Mouse (Mus musculus) hindbrain, embryonic 11.5 days (tissue): ENCODE data around the gene Oaz1. TPM values are rescaled to one million over a fixed set of nuclear protein-coding genes. Genes with fewer than 3 reads are reported as not detected.
"Not testable (repeated sequence)": the region's sequence is repeated elsewhere in the genome, so short reads cannot be mapped to it uniquely, and the experiment has no call there.

Source experiments
- ATAC-seq: fragments of 200-750 bp; cut with Nextera tagmentation; 2 replicates; pipeline ENCODE4 v1.8.0; 2017; ENCODE audit warnings: mild to moderate bottlenecking, moderate TSS enrichment, moderate library complexity; ENCODE audit not compliant: low FRiP score
- DNase-seq: peaks from one replicate; pipeline ENCODE4 v3.0.0-alpha.2; 2015; ENCODE audit warnings: low spot score
- H3K27ac ChIP-seq: fragments of 300-500 bp; sonication (generic); 2 replicates; pipeline ENCODE4 v1.5.1; 2014; ENCODE audit warnings: mild to moderate bottlenecking, low read depth, low read length
- H3K27me3 ChIP-seq: fragments of 300-500 bp; sonication (generic); 2 replicates; pipeline ENCODE4 v1.6.1; 2014; ENCODE audit warnings: mild to moderate bottlenecking, low read length, moderate library complexity, mixed read lengths; ENCODE audit not compliant: control insufficient read depth, insufficient read depth
- H3K36me3 ChIP-seq: fragments of 300-500 bp; sonication (generic); 2 replicates; pipeline ENCODE4 v1.6.1; 2014; ENCODE audit warnings: mild to moderate bottlenecking, low read length, moderate library complexity, mixed read lengths; ENCODE audit not compliant: control insufficient read depth, insufficient read depth
- H3K4me1 ChIP-seq: fragments of 300-500 bp; sonication (generic); replicated peaks from 2 replicates; pipeline ENCODE4 v1.6.1; 2014; ENCODE audit warnings: low read length, mixed read lengths; ENCODE audit not compliant: control insufficient read depth, insufficient read depth
- H3K4me2 ChIP-seq: fragments of 300-500 bp; sonication (generic); replicated peaks from 2 replicates; pipeline ENCODE4 v1.6.1; 2014; ENCODE audit warnings: mild to moderate bottlenecking, low read depth, low read length
- H3K4me3 ChIP-seq: fragments of 300-500 bp; sonication (generic); 2 replicates; pipeline ENCODE4 v1.5.1; 2014; ENCODE audit warnings: low read depth, low read length
- H3K9ac ChIP-seq: fragments of 300-500 bp; sonication (generic); 2 replicates; pipeline ENCODE4 v1.6.1; 2014; ENCODE audit warnings: low read depth, low read length
- H3K9me3 ChIP-seq: fragments of 300-500 bp; sonication (generic); 2 replicates; pipeline ENCODE4 v1.6.1; 2016; ENCODE audit warnings: low read length; ENCODE audit not compliant: control insufficient read depth
- WGBS: fragments of 180-500 bp; shearing (Covaris S2); extraction: QIAGEN DNeasy Blood & Tissue Kit; methylation state at CpG from one replicate; pipeline ENCODE4 v1.1.7; 2014; 5-methylcytosine and 5-hydroxymethylcytosine counted together
- polyA plus RNA-seq: library from polyadenylated mRNA; unstranded; fragments of >200 nt; fragmentation: Nextera tagmentation; extraction: Ambion mirVana; gene quantifications from 2 replicates; pipeline ENCODE4 v1.2.1, GENCODE M21; 2014

Oaz1 gene
- polyA plus RNA-seq, 1 experiment from 2014 or later: 1,755 TPM

GRCm38 (mm10) chr10:80816303-80816702, 10.2 kb upstream of the Oaz1 start:
- not testable (repeated sequence) for H3K4me2 ChIP-seq
- WGBS: 77% methylated on average over 3 of the region's 3 CpGs

GRCm38 (mm10) chr10:80817164-80817563, 9.3 kb upstream of the Oaz1 start:
- 76% methylated on average over 2 of the region's 2 CpGs for WGBS
- Histone ChIP-seq H3K27ac (no peak overlapping the region), H3K9ac (no peak overlapping the region), H3K9me3 (no peaks in the 10 kb centered on the region), H3K36me3 (no peaks in the 10 kb centered on the region), H3K27me3 (no peaks in the 10 kb centered on the region), H3K4me1 (no peaks in the 10 kb centered on the region), H3K4me3 (no peak overlapping the region), H3K4me2 (no peak overlapping the region)
- no peak for ATAC-seq
- DNase-seq: no peak

More at GRCm38 (mm10) chr10:80816303-80816702, 10.2 kb upstream of the Oaz1 start:
- not testable (repeated sequence) for H3K27me3 ChIP-seq, H3K4me3 ChIP-seq, H3K36me3 ChIP-seq, ATAC-seq, H3K9ac ChIP-seq, H3K4me1 ChIP-seq, H3K9me3 ChIP-seq, H3K27ac ChIP-seq, DNase-seq

GRCm38 (mm10) chr10:80817955-80818354, 8.5 kb upstream of the Oaz1 start:
- 83% methylated on average over 7 of the region's 7 CpGs for WGBS
- not testable (repeated sequence) for ATAC-seq, H3K4me3 ChIP-seq, H3K4me2 ChIP-seq, H3K4me1 ChIP-seq, H3K9ac ChIP-seq, DNase-seq, H3K9me3 ChIP-seq, H3K36me3 ChIP-seq, H3K27me3 ChIP-seq, H3K27ac ChIP-seq

GRCm38 (mm10) chr10:80818599-80819281, 7.7 kb upstream of the Oaz1 start:
- H3K9me3 ChIP-seq: no peaks in the 10 kb centered on the region
- WGBS: 63% methylated on average over 6 of the region's 6 CpGs
- H3K27ac ChIP-seq: no peak overlapping the region
- no peaks in the 10 kb centered on the region for H3K4me1 ChIP-seq
- no peak for ATAC-seq
- no peak overlapping the region for H3K4me2 ChIP-seq
- H3K9ac ChIP-seq: no peak overlapping the region
- no peaks in the 10 kb centered on the region for H3K27me3 ChIP-seq
- H3K36me3 ChIP-seq: no peaks in the 10 kb centered on the region
- H3K4me3 ChIP-seq: no peak overlapping the region
- no peak for DNase-seq

GRCm38 (mm10) chr10:80819406-80819805, 7.0 kb upstream of the Oaz1 start:
- Histone ChIP-seq H3K4me1 (no peaks in the 10 kb centered on the region), H3K4me2 (no peak overlapping the region), H3K4me3 (no peak overlapping the region), H3K9me3 (no peaks in the 10 kb centered on the region), H3K27ac (no peak overlapping the region), H3K27me3 (no peaks in the 10 kb centered on the region), H3K9ac (no peak overlapping the region), H3K36me3 (no peaks in the 10 kb centered on the region)
- DNase-seq (no peak), ATAC-seq (no peak)
- WGBS: 60% methylated on average over 3 of the region's 3 CpGs

- Histone ChIP-seq H3K27me3 (no peaks in the 10 kb centered on the region), H3K36me3 (no peaks in the 10 kb centered on the region), H3K27ac (no peak overlapping the region), H3K4me3 (no peak overlapping the region), H3K4me2 (no peak overlapping the region), H3K9ac (no peak overlapping the region), H3K4me1 (no peaks in the 10 kb centered on the region), H3K9me3 (no peaks in the 10 kb centered on the region)
- 44% methylated on average over 2 of the region's 2 CpGs for WGBS
- DNase-seq (no peak), ATAC-seq (no peak)
Measured at GRCm38 (mm10) chr10:80821991-80822390, 4.5 kb upstream of the Oaz1 start.

- WGBS: 93% methylated on average over 5 of the region's 5 CpGs
- Histone ChIP-seq H3K9me3 (no peaks in the 10 kb centered on the region), H3K4me1 (no peaks in the 10 kb centered on the region), H3K9ac (no peak overlapping the region), H3K27me3 (no peaks in the 10 kb centered on the region), H3K36me3 (no peaks in the 10 kb centered on the region), H3K4me3 (no peak overlapping the region), H3K4me2 (no peak overlapping the region), H3K27ac (no peak overlapping the region)
- DNase-seq (no peak), ATAC-seq (no peak)
Measured at GRCm38 (mm10) chr10:80822528-80822927, 3.9 kb upstream of the Oaz1 start.

GRCm38 (mm10) chr10:80823316-80823715, 3.1 kb upstream of the Oaz1 start:
- ATAC-seq (no peak), DNase-seq (no peak)
- no peak overlapping the region for H3K4me3 ChIP-seq
- no peak overlapping the region for H3K9ac ChIP-seq
- H3K27me3 ChIP-seq: no peaks in the 10 kb centered on the region
- WGBS: 83% methylated on average over 1 of the region's 1 CpGs
- peaks cover 5% of the 10 kb centered on the region; the same call in 1 of the 2 replicates for H3K4me1 ChIP-seq
- no peak overlapping the region for H3K4me2 ChIP-seq
- H3K9me3 ChIP-seq: no peaks in the 10 kb centered on the region
- no peak overlapping the region for H3K27ac ChIP-seq
- no peaks in the 10 kb centered on the region for H3K36me3 ChIP-seq

- ATAC-seq (no peak), DNase-seq (no peak)
- Histone ChIP-seq H3K9me3 (no peaks in the 10 kb centered on the region), H3K4me1 (peaks cover 5% of the 10 kb centered on the region; the same call in 1 of the 2 replicates), H3K4me3 (no peak overlapping the region), H3K4me2 (no peak overlapping the region), H3K27ac (no peak overlapping the region), H3K9ac (no peak overlapping the region), H3K27me3 (no peaks in the 10 kb centered on the region), H3K36me3 (no peaks in the 10 kb centered on the region)
- WGBS: 65% methylated on average over 8 of the region's 8 CpGs
Measured at GRCm38 (mm10) chr10:80823847-80824643, 2.4 kb upstream of the Oaz1 start.
